Mouse (Mus musculus) spleen, adult 2 months (tissue): ENCODE measurements around the gene Otor.

Source experiments
- CTCF ChIP-seq: fragments of 200-500 bp; IDR thresholded peaks from 2 replicates; pipeline ENCODE4 v1.5.1; 2011; ENCODE audit warnings: mild to moderate bottlenecking, inconsistent platforms; ENCODE audit not compliant: insufficient read depth, insufficient read length, insufficient replicate concordance; ENCODE audit errors: extremely low read depth
- POLR2A ChIP-seq: fragments of 200-500 bp; IDR thresholded peaks from 2 replicates; pipeline ENCODE4 v1.6.1; 2011; ENCODE audit warnings: low read depth, low read length, inconsistent platforms

- no peak for TF ChIP-seq CTCF
- TF ChIP-seq POLR2A = no peak
Observed at GRCm38 (mm10) chr2:143078198-143078851, at the start of gene Otor.
